Comparison of ENCODE assay signal across 16 mouse cellular contexts in the genomic region with DNA sequence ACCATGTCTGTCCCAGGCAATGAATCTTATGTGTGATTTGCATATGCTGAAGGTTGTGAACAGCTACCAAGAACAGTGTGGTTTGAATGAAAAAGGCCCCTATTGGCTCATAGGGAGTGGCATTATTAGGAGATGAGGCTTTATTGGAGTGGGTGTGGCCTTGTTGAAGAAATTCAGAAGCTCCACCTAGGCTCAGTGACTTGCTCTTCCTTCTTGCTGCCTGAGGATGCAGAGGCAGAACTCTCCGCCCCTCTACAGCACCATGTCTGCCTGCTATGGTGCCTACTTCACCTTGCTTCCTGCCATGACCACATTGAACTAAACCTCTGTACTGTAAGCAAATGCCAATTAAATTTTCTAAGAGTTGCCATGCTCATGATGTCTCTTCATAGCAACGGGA. TPM values are rescaled to one million over a fixed set of nuclear protein-coding genes. Genes with fewer than 3 reads are reported as not detected.
DNase-seq lines count a peak whose midpoint lies in the region; ATAC-seq lines count a peak whose summit lies in the region.
"Had no signal": no experiment of that assay in that cellular context is flagged by ENCODE, and none has a peak within 500 bp of the region (broad histone marks: within the 10 kb centered on the region; RNA-seq: fewer than 3 reads in every experiment).

No protein-coding gene starts in this region.

- no peaks in the 10 kb centered on the region for H3K27me3 ChIP-seq in heart, embryonic 13.5 days (replicated peaks)
- H3K27me3 ChIP-seq in liver, embryonic 11.5 days (replicated peaks; ENCODE audit: control insufficient read depth, insufficient read depth, low read length) = no peaks in the 10 kb centered on the region
- H3K27me3 ChIP-seq: embryonic facial prominence, embryonic 13.5 days; neural tube, embryonic 12.5 days had no signal

- 0 out of 2 replicates have a peak overlapping the region, but pooled peaks have one; percentile 15 for H3K27ac ChIP-seq in heart, embryonic 13.5 days (replicated peaks)
- H3K27ac ChIP-seq in liver, embryonic 11.5 days (ENCODE audit: low read depth, low read length) = no peak overlapping the region
- H3K27ac ChIP-seq: neural tube, embryonic 12.5 days had no signal

- no peak overlapping the region for H3K4me3 ChIP-seq in heart, embryonic 13.5 days
- no peak overlapping the region for H3K4me3 ChIP-seq in liver, embryonic 11.5 days (ENCODE audit: low read depth, low read length)

- H3K36me3 ChIP-seq in heart, embryonic 13.5 days = peaks cover 7% of the 10 kb centered on the region
- no peaks in the 10 kb centered on the region; the same call in 1 of the 2 replicates for H3K36me3 ChIP-seq in liver, embryonic 11.5 days (ENCODE audit: control insufficient read depth, insufficient read depth, low read length)
- H3K36me3 ChIP-seq: neural tube, embryonic 12.5 days had no signal

- H3K4me1 ChIP-seq in heart, embryonic 13.5 days = peaks cover 29% of the 10 kb centered on the region
- H3K4me1 ChIP-seq in liver, embryonic 11.5 days (replicated peaks; ENCODE audit: control insufficient read depth, insufficient read depth, low read length) = peaks cover 32% of the 10 kb centered on the region

- H3K9ac ChIP-seq in heart, embryonic 13.5 days = no peak overlapping the region
- no peak overlapping the region for H3K9ac ChIP-seq in liver, embryonic 11.5 days (ENCODE audit: low read depth, low read length)

- 84% methylated on average over 2 of the region's 2 CpGs for WGBS in heart, embryonic 13.5 days
- 81% methylated on average over 2 of the region's 2 CpGs for WGBS in liver, embryonic 11.5 days

- no peak overlapping the region for H3K4me2 ChIP-seq in heart, embryonic 13.5 days
- peak overlapping the region; percentile 96; the same call in 1 of the 2 replicates for H3K4me2 ChIP-seq in liver, embryonic 11.5 days

- no peak for DNase-seq in heart, postnatal 4 days
- peak; percentile 92 for DNase-seq in R1 (ENCODE audit: low read depth, low spot score)
- no peak for DNase-seq in liver, embryonic 11.5 days (ENCODE audit: low spot score)
- no peak for DNase-seq in kidney, adult 8-10 months
- no peak for DNase-seq in urinary bladder, postnatal 25 days (ENCODE audit: low spot score)
- no peak for DNase-seq in layer of hippocampus, adult 9-11 months
- DNase-seq: heart, adult 11 months; kidney, postnatal 10 days; layer of hippocampus, postnatal 36 days; lung, adult 18-20 months; right cerebral cortex, adult 18-20 months had no signal

- ATAC-seq in heart, embryonic 13.5 days (ENCODE audit: extremely low read depth, insufficient number of reproducible peaks, low FRiP score, low TSS enrichment) = no peak
- ATAC-seq in liver, embryonic 11.5 days (replicated peaks; ENCODE audit: low FRiP score) = peak; percentile 53
- peak; percentile 21; the same call in 1 of the 2 replicates for ATAC-seq in neutrophil, adult 5-6 weeks (ENCODE audit: extremely low read depth, insufficient number of reproducible peaks, low FRiP score, poor library complexity, severe bottlenecking)

- no peaks in the 10 kb centered on the region for H3K9me3 ChIP-seq in heart, embryonic 13.5 days
- H3K9me3 ChIP-seq in liver, embryonic 11.5 days (ENCODE audit: control insufficient read depth, low read length) = no peaks in the 10 kb centered on the region
- H3K9me3 ChIP-seq: embryonic facial prominence, embryonic 13.5 days; midbrain, embryonic 10.5 days; neural tube, embryonic 12.5 days had no signal

RNA-seq across cellular contexts. Expression of a gene that starts 1.3 kb away (rescaled TPM):
- 18.8 and 20.1 TPM in 2 replicates for polyA plus RNA-seq in heart, embryonic 13.5 days (2015; fragmentation: Nextera tagmentation; extraction: Ambion mirVana)
- 10 to 100 TPM; 28.9 to 29.1 TPM for total RNA-seq in heart, postnatal 4 days (2021)
- 29.7 and 30.0 TPM in 2 replicates for polyA plus RNA-seq in liver, embryonic 11.5 days (2014; fragmentation: Nextera tagmentation; extraction: Ambion mirVana)
- total RNA-seq in neutrophil, adult 5-6 weeks (2017) = 14.4 and 15.3 TPM in 2 replicates

RNA-seq across cellular contexts. Expression of a gene that starts 25.7 kb away (rescaled TPM):
- polyA plus RNA-seq in heart, embryonic 13.5 days (2015; fragmentation: Nextera tagmentation; extraction: Ambion mirVana) = 32.0 and 35.2 TPM in 2 replicates
- total RNA-seq in heart, postnatal 4 days (2021) = 10 to 100 TPM; 32.6 to 42.4 TPM
- 18.1 and 19.2 TPM in 2 replicates for polyA plus RNA-seq in liver, embryonic 11.5 days (2014; fragmentation: Nextera tagmentation; extraction: Ambion mirVana)
- total RNA-seq in neutrophil, adult 5-6 weeks (2017) = 7.7 and 13.3 TPM in 2 replicates

RNA-seq across cellular contexts. Expression of a gene that starts 29.7 kb away (rescaled TPM):
- polyA plus RNA-seq in heart, embryonic 13.5 days (2015; fragmentation: Nextera tagmentation; extraction: Ambion mirVana) = 20.8 and 25.1 TPM in 2 replicates
- total RNA-seq in heart, postnatal 4 days (2021) = 10 to 100 TPM; 41.1 to 44.4 TPM
- polyA plus RNA-seq in liver, embryonic 11.5 days (2014; fragmentation: Nextera tagmentation; extraction: Ambion mirVana) = 37.1 and 41.7 TPM in 2 replicates
- 54.8 and 58.1 TPM in 2 replicates for total RNA-seq in neutrophil, adult 5-6 weeks (2017)

RNA-seq across cellular contexts. Expression of a gene that starts 45.5 kb away (rescaled TPM):
- polyA plus RNA-seq in heart, embryonic 13.5 days (2015; fragmentation: Nextera tagmentation; extraction: Ambion mirVana) = 1.3 and 1.5 TPM in 2 replicates
- 1 to 10 TPM; 6.3 to 7.2 TPM for total RNA-seq in heart, postnatal 4 days (2021)
- 1.3 and 1.5 TPM in 2 replicates for polyA plus RNA-seq in liver, embryonic 11.5 days (2014; fragmentation: Nextera tagmentation; extraction: Ambion mirVana)
- 2.0 and 2.2 TPM in 2 replicates for total RNA-seq in neutrophil, adult 5-6 weeks (2017)

RNA-seq across cellular contexts. Expression of a gene that starts 45.8 kb away (rescaled TPM):
- 36.6 and 41.2 TPM in 2 replicates for polyA plus RNA-seq in heart, embryonic 13.5 days (2015; fragmentation: Nextera tagmentation; extraction: Ambion mirVana)
- 10 to 100 TPM; 23.5 to 34.1 TPM for total RNA-seq in heart, postnatal 4 days (2021)
- 76.4 and 85.4 TPM in 2 replicates for polyA plus RNA-seq in liver, embryonic 11.5 days (2014; fragmentation: Nextera tagmentation; extraction: Ambion mirVana)
- total RNA-seq in neutrophil, adult 5-6 weeks (2017) = 111 and 116 TPM in 2 replicates
